Mouse (Mus musculus): ENCODE measurements around the gene Uroc1.

- TF ChIP-seq USF1 (IDR thresholded peaks at IDR 0.05; ENCODE audit: low read depth): no peak
- no peak for TF ChIP-seq CTCF (IDR thresholded peaks at IDR 0.05; ENCODE audit: control insufficient read depth, insufficient read depth, insufficient read length)
- no peak for TF ChIP-seq FOSL1 (IDR thresholded peaks at IDR 0.05; ENCODE audit: insufficient read depth, low read length, poor library complexity, severe bottlenecking)
- no peak for TF ChIP-seq MYOD1 (IDR thresholded peaks at IDR 0.05; ENCODE audit: control insufficient read depth, insufficient read length, low read depth)
Measured at GRCm38 (mm10) chr6:90408632-90409031, 75.5 kb downstream of the Uroc1 start.
